Mouse (Mus musculus) MEL (cell line): ENCODE results near the gene Cldn5.

Experiments
- BHLHE40 ChIP-seq: IDR thresholded peaks from 2 replicates; pipeline ENCODE4 v1.6.1; 2012; ENCODE audit warnings: low read depth, mild to moderate bottlenecking, inconsistent platforms, low read length, improper control_type of control experiment, borderline replicate concordance
- CHD1 ChIP-seq: IDR thresholded peaks from 2 replicates; pipeline ENCODE4 v1.6.1; 2012; ENCODE audit warnings: low read depth, mild to moderate bottlenecking, inconsistent platforms, low read length, improper control_type of control experiment
- CTCF ChIP-seq, 3 experiments: IDR thresholded peaks in 2 of 3; conservative IDR thresholded peaks in 1 of 3; 2 replicates each; pipeline ENCODE4 v1.5.1; 2011 to 2012; ENCODE audit warnings: low read length in 3 of 3, low read depth in 2 of 3, mild to moderate bottlenecking in 2 of 3, improper control_type of control experiment in 1 of 3, inconsistent platforms in 1 of 3, mixed read lengths in 1 of 3, moderate library complexity in 1 of 3; ENCODE audit not compliant: control insufficient read depth in 1 of 3, insufficient read depth in 1 of 3, poor library complexity in 1 of 3, severe bottlenecking in 1 of 3
- MAZ ChIP-seq: IDR thresholded peaks from 2 replicates; pipeline ENCODE4 v1.6.1; 2012; ENCODE audit warnings: low read depth, mild to moderate bottlenecking, inconsistent platforms, low read length, improper control_type of control experiment
- POLR2A ChIP-seq, 2 experiments: IDR thresholded peaks; 2 replicates each; pipeline ENCODE4 v1.6.1; 2011 to 2012; ENCODE audit warnings: low read length in 2 of 2, mild to moderate bottlenecking in 2 of 2, control low read depth in 1 of 2, improper control_type of control experiment in 1 of 2, low read depth in 1 of 2, moderate library complexity in 1 of 2; ENCODE audit not compliant: control insufficient read depth in 1 of 2, insufficient read depth in 1 of 2, poor library complexity in 1 of 2
- SMC3 ChIP-seq: IDR thresholded peaks from 2 replicates; pipeline ENCODE4 v1.6.1; 2011; ENCODE audit warnings: low read depth, low read length, improper control_type of control experiment
- USF1 ChIP-seq: IDR thresholded peaks from 2 replicates; pipeline ENCODE4 v1.6.1; 2014; ENCODE audit warnings: low read depth, mild to moderate bottlenecking, inconsistent platforms, low read length, improper control_type of control experiment, moderate library complexity

DNA sequence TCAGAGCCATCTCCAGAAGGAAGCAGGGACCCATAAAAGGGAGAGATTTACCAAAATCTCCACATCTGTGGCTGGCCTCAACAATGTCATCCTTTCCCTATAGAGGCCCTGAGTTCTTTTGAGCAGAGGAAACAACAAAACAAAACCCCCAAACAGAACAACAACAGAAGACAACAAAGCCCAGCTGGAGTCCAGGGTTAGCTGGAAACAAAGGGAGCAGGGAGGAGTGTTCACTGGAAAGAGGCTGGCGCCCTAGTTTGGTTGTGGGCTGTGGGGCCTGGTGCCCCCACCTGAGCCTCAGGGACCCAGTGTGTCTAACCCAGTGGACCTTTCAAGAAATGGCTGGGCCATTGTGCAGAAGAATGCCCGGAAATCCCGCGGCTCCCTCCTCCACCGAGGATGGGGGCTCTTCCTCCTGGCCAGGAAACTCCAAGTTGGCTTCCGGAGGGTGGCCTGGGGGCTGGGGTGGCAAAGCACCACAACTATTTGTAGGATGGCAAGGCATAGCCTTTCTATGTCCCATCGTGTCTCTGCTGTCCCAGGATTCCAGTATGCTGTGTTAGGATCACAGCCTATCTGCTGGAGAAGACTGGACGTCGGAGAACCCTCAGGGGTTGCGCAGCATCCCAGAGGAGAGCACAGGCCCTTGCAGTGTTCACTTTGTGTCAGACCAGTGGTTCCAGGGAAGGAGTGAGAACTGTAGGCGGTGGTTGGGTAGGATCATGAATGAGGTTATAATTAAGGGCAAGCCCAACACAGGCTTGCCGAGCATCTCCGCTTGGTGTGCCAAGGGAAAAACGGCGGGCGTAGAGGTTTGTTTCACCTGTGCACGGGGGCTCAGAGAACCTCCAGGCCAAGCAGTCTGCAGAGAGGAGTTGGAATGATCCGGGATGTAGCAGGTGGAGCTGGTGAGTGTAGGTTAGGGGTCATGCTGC is 759 bp upstream of the Cldn5 start:
- no peak for TF ChIP-seq USF1
- TF ChIP-seq CHD1 = no peak
- no peak for TF ChIP-seq CTCF (IDR thresholded peaks at IDR 0.05 in 2 of 3, conservative IDR thresholded peaks at IDR 0.05 in 1 of 3; ENCODE audit: control insufficient read depth in 1 of 3, insufficient read depth in 1 of 3, low read depth in 2 of 3, low read length in 3 of 3, poor library complexity in 1 of 3, severe bottlenecking in 1 of 3)
- no peak for TF ChIP-seq MAZ
- no peak for TF ChIP-seq BHLHE40
- TF ChIP-seq SMC3 = no peak
- TF ChIP-seq POLR2A (IDR thresholded peaks at IDR 0.05; ENCODE audit: control insufficient read depth in 1 of 2, insufficient read depth in 1 of 2, low read depth in 1 of 2, low read length in 2 of 2, poor library complexity in 1 of 2) = no peak
